Mouse (Mus musculus): ENCODE measurements around the gene Trmt1.

The Trmt1 gene

GRCm38 (mm10) chr8:84686191-84687002 lies at the start of gene Trmt1:
Trmt1 (plus strand) TSS chr8:84686307.
- no peak for DNase-seq

DNA sequence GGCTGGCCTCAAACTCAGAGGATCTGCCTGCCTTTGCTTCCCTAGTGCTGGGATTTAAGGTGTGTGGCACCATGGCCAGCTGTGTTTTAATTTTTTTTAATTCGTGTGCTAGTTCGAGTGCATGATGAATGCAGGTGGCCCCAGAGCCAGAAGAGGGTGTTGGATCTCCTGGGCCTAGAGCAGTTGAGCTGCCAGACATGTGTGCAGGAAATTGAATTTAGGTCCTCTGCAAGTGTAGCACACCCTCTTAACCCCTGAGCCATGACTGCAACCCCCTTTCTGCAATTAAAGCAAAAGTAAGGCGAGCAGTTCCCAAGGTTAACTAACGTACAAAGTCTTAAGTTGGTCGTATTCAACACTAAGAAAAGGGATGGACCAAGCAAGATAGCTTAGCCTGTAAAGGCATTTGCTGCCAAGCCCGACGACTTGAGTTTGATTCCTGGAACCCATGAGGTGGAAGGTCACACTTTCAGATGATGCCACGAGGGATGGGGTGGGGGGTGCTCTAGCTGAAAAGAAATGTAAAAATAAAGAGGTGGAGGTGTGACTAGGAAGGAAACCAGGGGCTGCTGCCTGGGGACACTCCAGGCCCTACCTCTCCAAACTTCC lies 48.1 kb upstream of the Trmt1 start:
- DNase-seq = no peak

DNA sequence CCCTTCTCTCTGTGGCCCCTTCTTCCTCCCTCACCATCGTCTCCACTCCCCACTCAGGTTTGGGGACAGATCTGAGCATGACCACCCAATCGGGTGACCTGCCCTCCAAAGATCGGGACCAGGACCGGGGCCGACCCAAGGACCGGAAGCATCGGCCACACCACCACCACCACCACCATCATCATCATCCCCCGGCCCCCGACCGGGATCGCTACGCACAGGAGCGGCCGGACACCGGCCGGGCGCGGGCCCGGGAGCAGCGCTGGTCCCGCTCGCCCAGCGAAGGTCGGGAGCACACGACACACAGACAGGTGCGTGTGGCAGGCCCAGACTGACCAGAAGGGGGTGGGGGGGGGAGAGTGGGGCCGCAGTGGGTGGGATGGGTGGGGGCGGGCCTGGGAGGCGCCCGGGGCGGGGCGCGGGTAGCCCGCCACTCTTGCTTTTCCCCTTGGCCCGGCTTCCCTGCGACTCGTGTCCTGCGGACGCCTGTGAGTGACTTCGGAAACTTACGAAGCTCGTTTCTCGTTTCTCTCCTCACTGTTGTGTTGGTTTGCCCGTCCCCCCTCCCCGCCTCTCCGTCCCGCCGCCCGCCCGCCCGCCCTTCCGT lies 47.4 kb upstream of the Trmt1 start:
- DNase-seq = peak; percentile 46

- DNase-seq = peak; percentile 92
These were observed 46.7 kb upstream of the Trmt1 start for GRCm38 (mm10) chr8:84639162-84640009.

- no peak for DNase-seq
These were observed 46.0 kb upstream of the Trmt1 start for GRCm38 (mm10) chr8:84640010-84640588.

DNA sequence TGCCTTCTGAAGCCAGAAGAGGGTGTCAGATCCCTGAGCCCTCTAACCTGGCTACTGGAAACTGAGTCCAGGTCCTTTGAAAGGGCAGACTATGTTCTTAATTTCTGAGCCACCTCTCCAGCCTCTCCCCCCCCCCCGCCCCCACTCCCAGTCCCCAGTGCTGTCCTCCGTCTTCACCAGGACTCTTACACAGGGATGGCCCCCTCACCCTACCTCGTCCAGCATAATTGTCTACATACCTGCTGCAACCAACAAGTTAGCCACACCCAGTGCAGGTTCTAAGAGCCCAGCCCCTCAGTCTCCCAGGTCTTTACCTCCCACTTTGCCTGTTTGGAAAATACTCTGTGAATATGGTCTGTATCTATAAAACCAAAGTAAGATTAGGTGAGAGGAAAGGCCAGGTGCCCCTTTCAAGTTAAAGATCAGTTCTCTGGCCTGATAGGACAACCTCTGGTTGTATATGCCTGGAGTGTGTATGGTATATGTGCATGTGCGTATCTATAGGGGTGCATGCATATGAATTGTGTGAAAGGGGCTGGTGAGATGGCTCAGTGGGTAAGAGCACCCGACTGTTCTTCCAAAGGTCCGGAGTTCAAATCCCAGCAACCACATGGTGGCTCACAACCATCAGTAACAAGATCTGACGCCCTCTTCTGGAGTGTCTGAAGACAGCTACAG lies 45.4 kb upstream of the Trmt1 start:
- no peak for DNase-seq

- DNase-seq = no peak
These were observed 44.3 kb upstream of the Trmt1 start for GRCm38 (mm10) chr8:84641578-84642361.

GRCm38 (mm10) chr8:84643019-84643418 lies 43.1 kb upstream of the Trmt1 start:
- DNase-seq = no peak

DNA sequence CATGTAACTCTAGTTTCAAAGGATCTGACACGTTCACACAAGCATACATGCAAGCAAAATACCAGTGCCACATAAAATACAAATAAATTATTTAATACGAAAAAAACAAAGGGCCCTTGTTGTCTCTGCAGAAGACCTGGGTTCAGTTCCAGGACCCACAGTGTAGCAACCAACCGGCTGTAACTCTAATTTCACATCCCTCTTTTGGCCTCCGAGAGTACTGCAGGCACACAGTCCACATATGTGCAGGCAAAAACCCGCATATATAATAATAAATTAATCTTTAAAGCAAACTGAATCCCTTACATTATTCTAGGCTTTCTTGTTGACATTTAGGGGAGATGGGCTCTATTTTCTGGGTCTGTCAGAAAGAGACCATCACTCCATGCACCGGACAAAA lies 39.3 kb upstream of the Trmt1 start:
- DNase-seq = no peak

DNA sequence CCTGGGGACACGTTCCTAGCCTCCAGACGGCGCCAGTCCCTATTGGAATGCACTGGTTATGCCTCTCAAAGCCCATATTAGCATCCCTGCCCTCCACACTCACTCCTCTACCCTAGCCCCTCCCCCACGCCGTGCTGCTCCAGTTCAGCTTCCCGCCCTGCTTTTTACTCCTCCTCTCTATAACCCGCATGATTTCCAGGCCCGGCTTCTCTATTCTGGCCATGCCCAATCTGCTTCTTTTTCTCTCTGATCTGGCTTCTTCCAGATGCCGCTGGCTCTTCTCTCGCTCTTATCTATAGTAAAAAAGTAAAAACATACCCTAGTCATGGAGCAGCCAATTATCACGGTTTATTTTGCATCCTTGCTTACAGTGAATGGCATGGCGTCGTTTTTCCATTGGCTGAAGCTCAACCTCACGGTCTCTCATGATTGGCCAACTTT lies 38.6 kb upstream of the Trmt1 start:
- no peak for DNase-seq

DNA sequence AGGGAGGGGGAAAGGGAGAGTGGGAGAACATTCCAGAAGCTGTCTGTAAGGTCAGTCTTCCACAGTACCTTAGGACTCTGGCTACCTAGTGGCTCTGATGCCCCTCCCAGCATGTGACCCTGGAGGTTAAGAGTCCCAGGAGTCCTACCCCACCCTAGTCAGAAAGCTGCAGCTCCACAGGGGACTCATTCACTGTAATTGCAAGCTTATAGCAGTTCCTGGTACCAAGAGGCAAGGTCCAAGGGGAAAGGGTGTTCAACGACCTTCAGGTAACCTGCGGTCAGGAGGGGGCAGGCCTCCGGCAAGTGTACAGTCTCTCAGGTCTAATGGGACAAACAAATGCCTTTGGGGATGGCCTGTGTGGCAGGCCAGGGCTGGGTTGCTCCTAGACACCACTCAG lies 35.9 kb upstream of the Trmt1 start:
- no peak for DNase-seq

GRCm38 (mm10) chr8:84653092-84653631 lies 32.9 kb upstream of the Trmt1 start:
- DNase-seq = no peak

- no peak for DNase-seq
These were observed 31.5 kb upstream of the Trmt1 start for GRCm38 (mm10) chr8:84654597-84654996.

DNA sequence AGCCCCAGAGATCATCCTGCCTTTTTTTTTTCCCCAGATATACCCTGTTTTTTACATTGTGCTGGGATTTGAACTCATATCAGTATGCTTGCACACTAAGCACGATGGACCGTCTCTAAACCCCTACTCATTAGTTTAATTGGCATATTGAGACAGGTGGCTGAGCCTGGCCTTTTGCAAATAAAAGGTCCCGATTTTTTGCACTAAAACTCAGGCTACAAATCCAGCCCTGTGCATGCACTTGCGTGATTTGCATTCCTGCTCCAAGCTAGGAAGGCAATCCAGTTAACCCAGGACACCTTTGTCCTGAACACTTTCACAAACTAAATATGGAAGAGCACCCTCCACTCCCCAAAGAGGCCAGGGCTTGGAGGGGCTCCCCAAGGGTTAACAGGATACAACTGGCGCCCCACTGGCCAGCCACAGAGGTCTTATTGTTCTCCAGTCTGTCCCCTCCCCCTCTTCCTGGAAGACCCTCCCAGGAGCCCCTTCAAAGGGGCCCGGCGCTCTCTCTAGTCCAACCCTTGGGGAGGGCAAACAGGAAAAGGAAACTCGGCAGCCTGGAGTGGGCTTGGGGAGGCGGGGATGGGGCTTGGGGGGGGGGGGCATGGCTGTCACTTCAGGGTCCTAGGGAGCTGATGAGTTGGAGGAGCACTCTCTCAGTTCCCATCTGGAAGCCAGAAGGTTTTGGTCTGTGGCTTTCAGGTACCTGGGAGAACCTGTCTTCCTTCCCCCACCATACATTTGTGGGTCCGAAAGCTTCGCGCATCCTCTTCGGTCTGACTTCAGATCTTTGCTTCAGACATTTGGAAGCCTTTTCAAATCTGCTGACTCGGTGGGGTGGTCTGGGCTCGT lies 30.5 kb upstream of the Trmt1 start:
- no peak for DNase-seq

GRCm38 (mm10) chr8:84656191-84656525 lies 29.9 kb upstream of the Trmt1 start:
- no peak for DNase-seq

DNA sequence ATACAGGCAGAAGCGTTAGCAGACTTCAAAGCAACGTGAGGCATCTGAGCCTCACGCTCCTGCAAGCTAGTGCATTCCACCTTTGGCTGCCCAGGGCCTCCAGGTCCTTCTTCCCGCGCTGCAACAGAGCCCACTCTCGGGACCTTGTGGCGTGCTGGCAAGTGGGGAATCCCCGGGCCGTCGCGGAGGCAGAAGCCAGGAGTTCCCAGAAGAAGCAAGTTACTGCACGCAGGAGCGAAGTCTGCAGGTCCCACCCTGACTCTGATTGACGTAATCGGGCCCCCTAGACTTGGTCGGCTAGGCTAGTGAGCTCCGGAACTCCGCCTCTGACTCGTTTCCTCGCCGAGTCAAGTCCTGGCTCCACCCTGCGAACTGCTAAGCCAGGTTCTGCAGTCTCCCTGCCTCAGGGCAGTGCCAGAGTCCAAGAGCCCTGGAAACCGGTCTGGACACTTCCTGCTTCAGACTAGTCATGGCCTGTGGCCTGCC lies 29.4 kb upstream of the Trmt1 start:
- no peak for DNase-seq

DNA sequence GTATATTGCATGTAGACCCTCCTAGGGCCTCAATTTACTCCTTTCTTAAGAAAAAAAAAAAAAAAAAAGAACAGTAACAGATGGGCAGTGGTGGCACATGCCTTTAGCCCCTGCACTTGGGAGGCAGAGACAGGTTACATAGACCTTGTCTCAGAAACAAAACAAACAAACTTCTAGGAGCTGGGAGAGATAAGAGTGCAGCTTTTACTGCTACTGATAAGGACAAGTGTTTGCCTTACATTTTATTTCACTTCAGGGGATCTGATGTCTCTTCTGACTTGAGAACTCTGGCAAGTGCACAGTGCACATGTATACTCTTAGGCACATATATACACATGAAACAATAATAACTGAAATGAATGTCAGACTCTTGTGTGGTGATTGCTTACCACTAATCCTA lies 28.9 kb upstream of the Trmt1 start:
- DNase-seq = no peak

GRCm38 (mm10) chr8:84657680-84658079 lies 28.4 kb upstream of the Trmt1 start:
- DNase-seq = no peak

GRCm38 (mm10) chr8:84658951-84659350 lies 27.2 kb upstream of the Trmt1 start:
- DNase-seq = no peak

Data from right cerebral cortex, postnatal 4 days (tissue).